ENCODE assay signal across 27 mouse cellular contexts in the genomic region with DNA sequence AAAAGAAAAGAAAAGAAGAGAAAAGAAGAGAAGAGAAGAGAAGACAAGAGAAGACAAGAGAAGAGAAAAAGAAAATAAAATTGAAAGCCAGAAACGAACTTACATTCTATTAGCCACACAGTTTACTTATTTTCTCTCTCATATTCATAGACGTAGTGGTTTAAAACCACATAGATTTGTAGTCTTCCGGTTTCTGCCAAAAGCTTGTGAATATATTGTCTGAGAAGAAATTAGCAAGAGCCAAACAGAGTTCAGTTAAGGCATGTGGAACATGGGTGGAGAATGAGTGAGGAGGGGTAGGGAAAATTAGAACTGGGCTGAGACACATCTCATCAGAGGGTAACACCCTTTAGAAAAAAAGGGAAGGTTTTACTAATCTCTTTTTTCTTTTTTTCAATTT.
DNase-seq lines count a peak whose midpoint lies in the region; ATAC-seq and TF ChIP-seq lines count a peak whose summit lies in the region.
"Had no signal": no experiment of that assay in that cellular context is flagged by ENCODE, and none has a peak within 500 bp of the region (broad histone marks: within the 10 kb centered on the region; RNA-seq: fewer than 3 reads in every experiment).

No protein-coding gene starts in this region.

- H3K27me3 ChIP-seq in liver, postnatal 0 days (ENCODE audit: insufficient read depth, low read length), result no peaks in the 10 kb centered on the region
- H3K27me3 ChIP-seq: embryonic facial prominence, embryonic 13.5 days; forebrain, embryonic 12.5 days; forebrain, embryonic 15.5 days; heart, embryonic 13.5 days; hindbrain, embryonic 12.5 days; hindbrain, embryonic 15.5 days had no signal

- H3K27ac ChIP-seq in liver, postnatal 0 days (ENCODE audit: low read depth), result no peak overlapping the region
- H3K27ac ChIP-seq: embryonic facial prominence, embryonic 10.5 days; embryonic facial prominence, embryonic 13.5 days; forebrain, embryonic 12.5 days; forebrain, embryonic 15.5 days; heart, adult 2 months; heart, embryonic 10.5 days; heart, embryonic 13.5 days; hindbrain, embryonic 12.5 days; hindbrain, embryonic 15.5 days had no signal

- TF ChIP-seq CTCF in liver, postnatal 0 days (IDR thresholded peaks at IDR 0.05; ENCODE audit: low read depth), result no peak

- no peak overlapping the region for H3K4me2 ChIP-seq in liver, postnatal 0 days (ENCODE audit: low read depth, low read length)
- H3K4me2 ChIP-seq: embryonic facial prominence, embryonic 13.5 days; forebrain, embryonic 12.5 days; forebrain, embryonic 15.5 days; heart, embryonic 13.5 days; hindbrain, embryonic 12.5 days; hindbrain, embryonic 15.5 days had no signal

- no peaks in the 10 kb centered on the region for H3K36me3 ChIP-seq in liver, postnatal 0 days (replicated peaks; ENCODE audit: insufficient read depth, low read length)
- H3K36me3 ChIP-seq: embryonic facial prominence, embryonic 10.5 days; embryonic facial prominence, embryonic 13.5 days; forebrain, embryonic 12.5 days; forebrain, embryonic 15.5 days; heart, embryonic 10.5 days; heart, embryonic 13.5 days; hindbrain, embryonic 12.5 days; hindbrain, embryonic 15.5 days had no signal

- peak; percentile 28 for DNase-seq in CD4-positive, CD25-positive, alpha-beta regulatory T cell, adult 2 months (ENCODE audit: low read depth, low spot score)
- DNase-seq in induced T-regulatory cell, adult 2 months (ENCODE audit: low read depth), result peak; percentile 47
- no peak for DNase-seq in lung, postnatal 36 days
- no peak for DNase-seq in T-cell, adult 2 months (ENCODE audit: low spot score)
- DNase-seq in right cerebral cortex, postnatal 10 days (ENCODE audit: low spot score in 2 of 2), result no peak
- no peak for DNase-seq in liver, postnatal 0 days
- DNase-seq: adrenal gland, postnatal 10 days; adrenal gland, postnatal 36 days; cerebellum, adult 18-20 months; cerebellum, adult 9-11 months; cerebellum, postnatal 25 days; embryo, embryonic 11 days; gastrocnemius, postnatal 36 days; heart, adult 2 months; heart, postnatal 14 days; heart, postnatal 4 days had no signal

- no peaks in the 10 kb centered on the region for H3K4me1 ChIP-seq in liver, postnatal 0 days (ENCODE audit: insufficient read depth)
- H3K4me1 ChIP-seq: embryonic facial prominence, embryonic 13.5 days; forebrain, embryonic 12.5 days; forebrain, embryonic 15.5 days; heart, embryonic 10.5 days; heart, embryonic 13.5 days; hindbrain, embryonic 12.5 days; hindbrain, embryonic 15.5 days had no signal

- H3K4me3 ChIP-seq in liver, postnatal 0 days (ENCODE audit: low read depth, low read length), result no peak overlapping the region
- H3K4me3 ChIP-seq: embryonic facial prominence, embryonic 10.5 days; embryonic facial prominence, embryonic 13.5 days; erythroblast, embryonic 14.5 days; forebrain, embryonic 12.5 days; forebrain, embryonic 15.5 days; heart, adult 2 months; heart, embryonic 10.5 days; heart, embryonic 13.5 days; hindbrain, embryonic 12.5 days; hindbrain, embryonic 15.5 days had no signal

- no peaks in the 10 kb centered on the region for H3K9me3 ChIP-seq in liver, postnatal 0 days (ENCODE audit: low read length)
- H3K9me3 ChIP-seq: embryonic facial prominence, embryonic 10.5 days; embryonic facial prominence, embryonic 13.5 days; forebrain, embryonic 12.5 days; forebrain, embryonic 15.5 days; heart, embryonic 10.5 days; heart, embryonic 13.5 days; hindbrain, embryonic 12.5 days; hindbrain, embryonic 15.5 days had no signal

- H3K9ac ChIP-seq in liver, postnatal 0 days (replicated peaks), result no peak overlapping the region
- H3K9ac ChIP-seq: embryonic facial prominence, embryonic 13.5 days; forebrain, embryonic 12.5 days; forebrain, embryonic 15.5 days; heart, embryonic 13.5 days; hindbrain, embryonic 12.5 days; hindbrain, embryonic 15.5 days had no signal

- no peak for TF ChIP-seq EP300 in liver, postnatal 0 days (IDR thresholded peaks at IDR 0.05; ENCODE audit: low read depth)

- WGBS in liver, postnatal 0 days (ENCODE audit: insufficient replicate concordance), result 55% methylated on average over 3 of the region's 3 CpGs

- peak; percentile 73 for ATAC-seq in activated CD4-positive, CD25-positive, alpha-beta regulatory T cell, adult 4 months
- no peak for ATAC-seq in liver, postnatal 0 days
- ATAC-seq: forebrain, embryonic 15.5 days; intestine, postnatal 0 days had no signal

Comparison
In these comparisons a context has a peak if more than half of its experiments do, and no peak if none do; other contexts are left out.
1. DNase-seq: peak in CD4-positive, CD25-positive, alpha-beta regulatory T cell, adult 2 months (single experiment) and induced T-regulatory cell, adult 2 months (single experiment); none in lung, postnatal 36 days (single experiment), T-cell, adult 2 months (single experiment), right cerebral cortex, postnatal 10 days (0 of 2) and liver, postnatal 0 days (single experiment).